Mouse (Mus musculus) cerebellum, adult 2 months (tissue): ENCODE measurements around the gene Ttn. TPM values are rescaled to one million over a fixed set of nuclear protein-coding genes. Genes with fewer than 3 reads are reported as not detected.

Experiments used
- DNase-seq, 2 experiments: peaks; one replicate each; pipeline ENCODE4 v3.0.0; 2021
- H3K27ac ChIP-seq: fragments of 200-500 bp; 2 replicates; pipeline ENCODE4 v1.5.1; 2012; ENCODE audit warnings: low read length, control low read depth, inconsistent platforms; ENCODE audit not compliant: insufficient read depth
- H3K27me3 ChIP-seq: fragments of 200-500 bp; 2 replicates; pipeline ENCODE4 v1.6.1; 2012; ENCODE audit warnings: inconsistent platforms, mild to moderate bottlenecking, low read length, moderate library complexity; ENCODE audit not compliant: control insufficient read depth, insufficient read depth
- H3K4me1 ChIP-seq: fragments of 200-500 bp; 2 replicates; pipeline ENCODE4 v1.6.1; 2011; ENCODE audit warnings: low read length; ENCODE audit not compliant: control insufficient read depth, insufficient read depth
- H3K4me3 ChIP-seq: fragments of 200-500 bp; replicated peaks from 2 replicates; pipeline ENCODE3; 2011; ENCODE audit warnings: mild to moderate bottlenecking, low read depth, low read length, control low read depth; ENCODE audit not compliant: insufficient read depth
- CTCF ChIP-seq: fragments of 200-500 bp; IDR thresholded peaks from 2 replicates; pipeline ENCODE4 v1.5.1; 2011; ENCODE audit warnings: low read depth, mild to moderate bottlenecking, control low read depth, low read length, moderate library complexity, borderline replicate concordance; ENCODE audit not compliant: insufficient read depth
- POLR2A ChIP-seq: fragments of 200-500 bp; IDR thresholded peaks from 2 replicates; pipeline ENCODE4 v1.6.1; 2011; ENCODE audit warnings: low read length, control low read depth, borderline replicate concordance; ENCODE audit not compliant: insufficient read depth
- WGBS: fragments of 180-500 bp; shearing (Covaris S2); methylation state at CpG from one replicate; pipeline ENCODE4 v1.1.7; 2018; 5-methylcytosine and 5-hydroxymethylcytosine counted together
- polyA plus RNA-seq: library from polyadenylated mRNA; depleted of rRNA; stranded (reverse); fragments of >200 nt; gene quantifications from 2 replicates; pipeline ENCODE4 v1.2.3, GENCODE M21; 2012

Gene Ttn
- polyA plus RNA-seq, 1 experiment = 0.47 TPM

DNA sequence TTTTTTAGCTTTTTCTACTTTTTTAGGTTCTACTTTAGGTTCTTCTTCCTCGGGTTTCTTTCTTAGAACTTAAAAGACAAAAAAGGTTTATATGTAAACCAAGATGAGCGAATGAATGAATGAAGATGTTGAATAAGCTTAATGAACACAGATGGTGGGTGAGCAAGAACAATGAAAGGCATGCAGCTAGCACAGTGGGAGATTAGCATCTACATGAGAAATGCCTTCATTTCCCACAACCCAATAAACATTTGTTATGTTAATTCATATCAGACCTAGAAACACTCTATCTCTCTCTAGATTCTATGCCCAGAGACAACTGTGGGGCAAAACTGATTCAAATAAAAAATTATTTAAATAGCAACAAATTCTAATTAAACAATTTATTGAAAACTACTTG, 164.6 kb downstream of the Ttn start:
- Histone ChIP-seq H3K4me3 (no peak overlapping the region), H3K27me3 (no peaks in the 10 kb centered on the region), H3K27ac (no peak overlapping the region), H3K4me1 (no peaks in the 10 kb centered on the region)
- 20% methylated on average over 2 of the region's 2 CpGs for WGBS
- DNase-seq = no peak
- TF ChIP-seq POLR2A (no peak), CTCF (no peak)

DNA sequence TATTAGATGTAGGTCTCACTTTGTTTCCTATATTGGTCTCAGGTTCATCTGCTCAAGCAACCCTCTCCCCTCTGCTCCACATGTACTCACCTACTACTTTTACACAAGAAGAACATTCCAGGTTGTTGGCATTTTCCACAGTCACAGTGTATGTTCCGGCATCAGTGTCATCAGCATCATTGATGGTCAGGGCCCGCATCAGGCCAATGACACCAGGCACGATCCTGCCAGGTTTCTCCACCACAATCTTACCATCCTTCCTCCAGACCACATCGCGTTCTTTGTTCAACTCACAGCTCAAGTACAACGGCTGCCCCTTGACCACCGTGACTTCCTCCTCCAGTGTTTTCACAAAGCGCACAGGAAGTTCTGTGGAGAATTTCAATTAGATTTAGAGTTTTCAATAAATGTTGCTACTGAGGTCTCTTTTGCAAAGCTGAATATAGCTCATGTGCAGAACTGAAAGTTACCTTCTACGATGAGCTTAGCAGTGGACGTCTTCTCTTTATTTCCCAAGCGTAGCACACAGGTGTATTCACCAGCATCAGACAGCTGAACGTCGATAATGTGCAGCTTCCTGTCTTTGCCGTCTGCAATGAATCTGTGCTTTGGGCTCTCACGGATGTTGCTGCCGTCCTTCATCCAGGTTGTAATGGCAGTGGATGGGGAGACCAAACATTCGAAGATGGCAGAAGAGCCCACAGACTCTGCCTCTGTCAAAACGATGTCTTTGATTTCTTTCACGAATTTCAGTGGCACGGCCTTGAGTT, 168.1 kb downstream of the Ttn start:
- no peak for TF ChIP-seq POLR2A
- TF ChIP-seq CTCF = no peak
- Histone ChIP-seq H3K4me1 (no peaks in the 10 kb centered on the region), H3K27ac (no peak overlapping the region), H3K4me3 (no peak overlapping the region), H3K27me3 (no peaks in the 10 kb centered on the region)
- 93% methylated on average over 20 of the region's 20 CpGs for WGBS
- no peak for DNase-seq

DNA sequence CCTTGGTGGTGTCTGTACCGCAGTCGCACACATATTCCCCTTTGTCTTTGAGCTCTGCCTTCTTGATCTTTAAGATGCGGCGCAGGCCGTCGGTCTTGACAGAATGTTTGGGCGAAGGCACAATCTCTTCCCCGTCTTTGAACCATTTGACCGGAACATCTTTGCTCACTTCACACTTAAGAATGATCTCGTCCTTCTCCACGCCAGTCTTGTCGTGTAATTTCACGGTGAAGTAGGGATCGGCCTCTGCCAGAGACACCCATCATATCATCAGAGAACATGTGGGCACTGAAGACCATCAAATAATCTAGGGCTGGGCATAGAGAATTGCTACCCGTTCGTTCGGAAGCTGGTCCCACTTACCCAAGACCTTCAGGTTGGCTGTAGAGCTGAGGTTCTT, 171.2 kb downstream of the Ttn start:
- no peak for DNase-seq
- 91% methylated on average over 17 of the region's 17 CpGs for WGBS
- no peak overlapping the region for H3K4me3 ChIP-seq
- TF ChIP-seq CTCF (no peak), POLR2A (no peak)
- no peaks in the 10 kb centered on the region for H3K4me1 ChIP-seq
- H3K27me3 ChIP-seq = no peaks in the 10 kb centered on the region
- no peak overlapping the region for H3K27ac ChIP-seq

DNA sequence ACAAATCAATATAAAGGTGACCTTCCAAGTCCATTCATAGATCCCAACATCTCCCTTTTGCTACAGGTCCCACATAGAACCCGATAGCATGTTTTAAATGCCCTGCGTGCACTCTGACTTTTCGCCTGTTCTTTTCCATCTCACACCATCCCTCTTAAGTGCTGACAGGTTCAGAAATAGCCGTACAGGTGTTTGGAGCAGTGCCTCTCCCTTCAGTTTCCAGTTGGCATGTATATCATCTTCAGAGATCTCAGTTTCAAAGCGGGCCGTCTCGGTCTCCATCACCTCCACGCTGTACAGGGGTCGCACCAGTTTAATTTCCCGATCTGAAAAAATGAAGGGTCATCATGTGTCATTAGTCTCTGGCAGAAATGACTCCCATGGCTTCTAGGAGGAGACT, 174.0 kb downstream of the Ttn start:
- 94% methylated on average over 10 of the region's 10 CpGs for WGBS
- Histone ChIP-seq H3K27me3 (no peaks in the 10 kb centered on the region), H3K27ac (no peak overlapping the region), H3K4me1 (no peaks in the 10 kb centered on the region), H3K4me3 (no peak overlapping the region)
- no peak for TF ChIP-seq POLR2A
- TF ChIP-seq CTCF = no peak
- DNase-seq = no peak

DNA sequence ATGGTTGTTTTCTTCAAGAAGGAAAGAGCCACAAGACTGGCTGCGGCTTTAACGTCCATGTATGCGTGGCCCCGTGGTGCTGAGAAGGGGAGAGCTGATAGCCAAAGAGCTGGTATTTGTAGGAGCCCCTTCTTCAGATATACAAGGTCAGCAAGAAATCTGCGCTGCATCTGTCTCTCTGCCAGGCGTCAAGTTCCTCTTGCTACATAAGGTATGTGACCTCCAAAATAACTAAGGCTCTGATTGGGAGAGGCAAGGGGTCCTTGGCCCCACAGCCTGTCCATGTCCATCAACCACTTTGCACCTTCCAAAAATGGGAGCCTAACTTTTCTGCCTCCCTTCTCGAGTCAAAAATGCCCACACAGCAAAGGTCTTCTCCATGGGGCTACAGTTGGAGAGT, 175.1 kb downstream of the Ttn start:
- TF ChIP-seq POLR2A (no peak), CTCF (no peak)

DNA sequence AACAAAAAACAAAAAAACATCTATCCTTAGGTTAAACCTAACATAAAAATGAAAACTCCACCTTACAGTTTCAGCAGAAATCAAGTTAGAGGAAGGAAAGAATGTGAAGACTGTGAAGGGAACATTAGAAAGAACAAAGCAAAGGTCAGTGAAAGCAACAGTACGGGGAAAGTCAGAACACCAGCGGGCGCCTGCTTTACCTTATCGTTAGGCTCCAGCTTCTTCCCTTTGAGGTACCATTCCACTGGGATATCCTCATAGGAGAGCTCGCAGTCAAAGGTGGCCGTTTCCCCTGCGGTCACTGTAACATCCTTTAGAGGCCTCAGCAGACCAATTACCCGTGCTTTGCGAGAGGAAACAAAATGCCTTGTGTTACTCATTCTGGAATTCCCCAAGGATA, 175.5 kb downstream of the Ttn start:
- H3K27ac ChIP-seq = no peak overlapping the region
- H3K4me1 ChIP-seq = no peaks in the 10 kb centered on the region
- no peak overlapping the region for H3K4me3 ChIP-seq
- TF ChIP-seq POLR2A (no peak), CTCF (no peak)
- WGBS = 86% methylated on average over 9 of the region's 9 CpGs
- H3K27me3 ChIP-seq = no peaks in the 10 kb centered on the region
- DNase-seq = no peak

More for the DNA sequence above, 175.1 kb downstream of the Ttn start:
- no peaks in the 10 kb centered on the region for H3K27me3 ChIP-seq
- no peak overlapping the region for H3K4me3 ChIP-seq
- DNase-seq = no peak
- H3K27ac ChIP-seq = no peak overlapping the region
- H3K4me1 ChIP-seq = no peaks in the 10 kb centered on the region
- WGBS = 85% methylated on average over 7 of the region's 7 CpGs

DNA sequence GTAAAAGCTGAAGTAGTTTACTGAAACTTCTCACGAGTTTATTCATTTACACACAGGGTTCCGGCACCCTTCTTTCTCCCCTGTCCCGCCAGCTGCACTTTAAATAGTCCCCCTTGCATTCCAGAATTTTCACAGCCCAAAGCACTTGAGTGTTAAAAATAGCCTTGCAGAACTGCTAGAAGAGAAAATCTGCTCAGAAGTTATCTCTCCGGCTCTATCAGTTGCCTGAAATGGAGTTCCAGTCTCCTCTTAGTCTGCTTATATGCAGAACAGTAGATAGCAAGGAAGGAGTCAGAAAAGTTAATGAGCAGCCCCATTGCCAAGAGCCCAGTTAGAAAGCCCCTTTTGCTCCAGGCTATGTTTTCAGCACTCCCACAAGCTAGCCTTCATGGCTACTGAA, 176.0 kb downstream of the Ttn start:
- H3K4me1 ChIP-seq = no peaks in the 10 kb centered on the region
- DNase-seq = no peak
- H3K27ac ChIP-seq = no peak overlapping the region
- H3K4me3 ChIP-seq = no peak overlapping the region
- no peaks in the 10 kb centered on the region for H3K27me3 ChIP-seq
- TF ChIP-seq POLR2A = no peak
- TF ChIP-seq CTCF = no peak
- 58% methylated on average over 4 of the region's 4 CpGs for WGBS

DNA sequence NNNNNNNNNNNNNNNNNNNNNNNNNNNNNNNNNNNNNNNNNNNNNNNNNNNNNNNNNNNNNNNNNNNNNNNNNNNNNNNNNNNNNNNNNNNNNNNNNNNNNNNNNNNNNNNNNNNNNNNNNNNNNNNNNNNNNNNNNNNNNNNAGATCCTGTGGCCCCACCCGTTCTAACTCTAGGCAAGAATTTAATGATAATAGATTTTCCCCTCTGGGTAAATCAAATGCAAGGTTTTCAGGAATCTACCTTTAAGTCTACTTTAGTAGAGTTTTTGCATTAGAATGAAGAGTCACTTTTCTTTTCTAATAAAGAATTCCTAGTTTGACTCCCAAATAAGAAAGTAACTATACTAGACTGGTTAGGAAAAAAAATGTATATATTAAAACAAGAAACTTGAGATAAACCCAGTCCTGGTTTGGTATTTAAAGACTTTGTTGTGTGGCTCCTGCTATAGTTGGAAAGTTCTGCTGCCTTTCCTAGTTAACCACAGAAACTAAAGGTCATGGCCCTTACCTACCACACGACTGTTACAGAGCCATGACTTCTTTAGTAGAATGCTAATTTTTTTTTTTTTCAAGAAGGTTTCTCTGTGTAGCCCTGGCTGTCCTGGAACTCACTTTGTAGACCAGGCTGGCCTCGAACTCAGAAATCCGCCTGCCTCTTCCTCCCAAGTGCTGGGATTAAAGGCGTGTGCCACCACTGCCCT, 177.0 kb downstream of the Ttn start:
- WGBS = 69% methylated on average over 5 of the region's 5 CpGs
- no peak for DNase-seq
- Histone ChIP-seq H3K4me1 (no peaks in the 10 kb centered on the region), H3K4me3 (no peak overlapping the region), H3K27ac (no peak overlapping the region), H3K27me3 (no peaks in the 10 kb centered on the region)
- no peak for TF ChIP-seq CTCF
